Mouse (Mus musculus): ENCODE results near the gene Plcd3. TPM values are rescaled to one million over a fixed set of nuclear protein-coding genes. Genes with fewer than 3 reads are reported as not detected.

Gene Plcd3
- total and polyA plus RNA-seq, 3 experiments = 13.7 to 22.3 (median 14.0) TPM

DNA sequence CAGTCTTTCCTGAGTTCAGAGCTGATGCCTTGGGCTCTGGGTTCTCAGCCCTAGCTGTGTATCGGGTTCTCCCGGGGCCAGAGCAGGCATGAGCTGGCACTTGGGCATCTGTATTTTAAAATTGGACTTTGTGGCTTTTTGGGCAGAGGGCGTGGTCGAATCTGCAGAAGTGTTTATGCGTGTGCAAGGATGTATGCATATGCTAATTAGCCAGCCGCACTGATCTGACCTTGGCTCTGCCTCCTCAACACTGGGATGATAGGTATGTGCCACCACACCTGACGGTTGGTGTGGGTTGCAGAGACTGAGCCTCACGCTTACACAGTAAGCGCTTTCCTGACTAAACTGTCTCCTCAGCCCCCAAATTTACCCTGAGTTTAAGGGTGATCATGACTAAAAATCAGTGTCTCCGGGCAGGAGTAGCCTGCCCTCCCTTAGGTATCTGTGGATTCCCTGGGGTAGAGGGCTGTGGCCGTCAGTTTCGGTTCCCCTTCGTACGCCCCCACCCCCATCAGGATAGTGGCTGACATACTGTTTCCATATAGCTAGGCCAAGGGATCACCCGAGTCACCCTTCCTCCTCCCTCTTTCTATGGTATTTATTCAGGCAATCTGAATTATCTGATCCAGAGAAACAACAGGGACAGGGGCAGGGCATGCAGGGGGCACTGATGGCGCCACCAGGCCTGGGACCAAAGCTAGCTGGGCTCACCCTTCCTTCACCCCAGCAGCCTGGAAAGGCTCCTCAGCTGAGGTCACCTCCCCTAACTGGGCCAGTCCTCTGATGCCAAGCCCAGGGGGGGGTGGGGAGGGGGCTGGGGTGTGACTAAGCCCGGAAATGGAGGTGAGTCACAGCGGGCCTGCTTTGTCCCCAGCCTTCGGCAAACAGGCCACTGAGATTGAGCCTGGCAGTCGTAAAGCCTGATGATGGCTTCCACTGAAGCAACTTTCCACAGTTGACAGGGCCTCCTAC lies 7.3 kb downstream of the Plcd3 start:
- no peak for TF ChIP-seq CTCF (IDR thresholded peaks at IDR 0.05)
- no peak for TF ChIP-seq EP300 (IDR thresholded peaks at IDR 0.05; ENCODE audit: insufficient read depth, low read depth, low read length)
- no peak for TF ChIP-seq POLR2A (IDR thresholded peaks at IDR 0.05; ENCODE audit: insufficient read depth, low read depth, low read length)
- Histone ChIP-seq H3K4me1 (ENCODE audit: control insufficient read depth, insufficient read depth, low read length) (peaks cover 25% of the 10 kb centered on the region), H3K27me3 (ENCODE audit: control insufficient read depth, insufficient read depth, low read length) (no peaks in the 10 kb centered on the region), H3K27ac (peak overlapping the region; percentile 75), H3K79me2 (replicated peaks; ENCODE audit: control insufficient read depth, insufficient read depth, low read length) (no peaks in the 10 kb centered on the region), H3K4me3 (no peak overlapping the region), H3K36me3 (ENCODE audit: control insufficient read depth, insufficient read depth, low read length) (no peaks in the 10 kb centered on the region), H3K9ac (ENCODE audit: low read depth, low read length) (no peak overlapping the region)
- intact Hi-C loops (cut with DNase I) = no loop called here
- 58% methylated on average over 20 of the region's 20 CpGs for WGBS
- peak; percentile 56 to 70 for DNase-seq

DNA sequence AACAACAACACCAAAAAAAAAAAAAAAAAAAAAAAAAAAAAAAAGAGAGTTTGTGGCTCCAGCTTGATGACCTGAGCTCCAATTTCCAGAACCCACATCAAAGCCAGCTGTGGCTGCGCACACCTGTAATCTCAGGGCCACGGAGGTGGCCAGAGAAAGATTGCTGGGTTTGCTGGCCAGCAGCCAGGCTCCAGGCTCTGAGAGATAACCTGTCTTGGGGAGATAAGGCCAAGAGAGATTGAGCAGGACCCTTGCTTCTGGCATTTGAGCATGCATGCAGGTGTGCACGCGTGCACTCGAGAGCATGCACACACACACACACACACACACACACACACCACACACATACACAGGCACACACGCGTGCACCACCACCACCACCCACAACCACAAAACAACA lies 8.2 kb downstream of the Plcd3 start:
- no peaks in the 10 kb centered on the region for H3K27me3 ChIP-seq (ENCODE audit: control insufficient read depth, insufficient read depth, low read length)
- intact Hi-C loops (cut with DNase I) = no loop called here
- H3K79me2 ChIP-seq (replicated peaks; ENCODE audit: control insufficient read depth, insufficient read depth, low read length) = no peaks in the 10 kb centered on the region
- no peak overlapping the region for H3K4me3 ChIP-seq
- H3K4me1 ChIP-seq (ENCODE audit: control insufficient read depth, insufficient read depth, low read length) = peaks cover 23% of the 10 kb centered on the region
- 68% methylated on average over 7 of the region's 7 CpGs for WGBS
- TF ChIP-seq CTCF (IDR thresholded peaks at IDR 0.05) (no peak), EP300 (IDR thresholded peaks at IDR 0.05; ENCODE audit: insufficient read depth, low read depth, low read length) (no peak), POLR2A (IDR thresholded peaks at IDR 0.05; ENCODE audit: insufficient read depth, low read depth, low read length) (no peak)
- no peaks in the 10 kb centered on the region for H3K36me3 ChIP-seq (ENCODE audit: control insufficient read depth, insufficient read depth, low read length)
- H3K27ac ChIP-seq = no peak overlapping the region; the same call in 1 of the 2 replicates
- H3K9ac ChIP-seq (ENCODE audit: low read depth, low read length) = no peak overlapping the region
- no peak for DNase-seq

DNA sequence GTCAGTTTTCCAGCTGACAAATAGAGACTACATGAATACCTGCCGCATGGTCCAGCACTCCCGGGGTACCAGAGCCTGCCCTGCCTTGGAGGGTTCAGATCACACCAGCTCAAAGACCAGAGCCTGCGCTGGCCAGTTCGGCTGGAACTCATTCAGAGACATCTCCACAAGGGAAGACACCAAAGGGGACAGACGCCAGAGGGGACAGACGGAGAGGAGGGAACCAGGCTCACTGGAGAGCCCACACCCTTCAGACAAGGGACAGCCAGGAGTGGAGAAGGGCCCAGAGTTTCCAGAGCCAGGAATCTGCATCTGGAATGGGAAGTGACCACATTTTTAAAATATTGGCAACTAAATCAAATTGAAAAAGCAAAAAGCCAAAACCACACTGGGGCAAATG lies 19.8 kb downstream of the Plcd3 start:
- TF ChIP-seq EP300 (IDR thresholded peaks at IDR 0.05; ENCODE audit: insufficient read depth, low read depth, low read length) = no peak
- TF ChIP-seq POLR2A (IDR thresholded peaks at IDR 0.05; ENCODE audit: insufficient read depth, low read depth, low read length) = no peak
- TF ChIP-seq CTCF (IDR thresholded peaks at IDR 0.05) = no peak
- H3K36me3 ChIP-seq (ENCODE audit: control insufficient read depth, insufficient read depth, low read length) = no peaks in the 10 kb centered on the region
- H3K27ac ChIP-seq = no peak overlapping the region
- WGBS = 70% methylated on average over 6 of the region's 6 CpGs
- H3K27me3 ChIP-seq (ENCODE audit: control insufficient read depth, insufficient read depth, low read length) = no peaks in the 10 kb centered on the region
- intact Hi-C loops (cut with DNase I) = no loop called here
- no peak for DNase-seq
- no peak overlapping the region for H3K9ac ChIP-seq (ENCODE audit: low read depth, low read length)
- no peak overlapping the region for H3K4me3 ChIP-seq
- no peaks in the 10 kb centered on the region for H3K79me2 ChIP-seq (replicated peaks; ENCODE audit: control insufficient read depth, insufficient read depth, low read length)
- no peaks in the 10 kb centered on the region for H3K4me1 ChIP-seq (ENCODE audit: control insufficient read depth, insufficient read depth, low read length)

DNA sequence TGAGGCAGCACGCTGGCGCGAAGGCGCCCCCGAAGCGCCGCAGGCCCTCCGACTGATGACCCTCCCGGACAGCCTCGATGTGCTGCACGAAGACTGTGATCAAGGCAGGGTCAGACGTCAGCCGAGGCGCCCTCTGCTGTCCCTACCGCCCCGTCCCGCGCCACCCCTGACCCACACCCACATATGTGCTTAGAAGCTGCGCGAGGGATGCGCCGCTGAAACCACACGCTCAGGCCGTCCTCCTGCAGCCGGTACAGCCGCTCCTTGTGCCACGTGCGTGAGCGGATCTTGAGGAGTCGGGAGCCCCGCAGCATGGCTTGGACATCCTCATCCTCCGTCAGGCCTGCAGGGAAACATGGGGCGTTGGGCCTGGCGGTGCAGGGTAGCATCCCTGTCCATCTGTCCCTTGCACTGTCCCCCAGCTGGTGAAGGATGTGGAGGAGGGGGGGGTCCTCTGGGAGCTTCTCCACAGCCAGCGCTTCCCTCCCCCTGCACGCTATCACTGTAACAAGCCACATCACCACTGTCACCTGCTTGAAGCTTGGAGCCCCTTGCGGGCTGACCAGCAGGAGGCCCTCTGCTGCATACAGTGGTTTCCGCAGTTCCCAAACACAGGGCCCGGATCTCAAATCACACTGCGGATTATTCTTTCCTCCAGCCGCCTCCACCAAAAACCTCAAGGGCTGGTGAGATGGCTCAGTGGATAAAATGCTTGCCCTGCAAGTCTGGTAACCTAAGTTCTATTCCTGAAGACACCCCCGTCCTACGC lies 21.0 kb downstream of the Plcd3 start:
- intact Hi-C loops (cut with DNase I) = no loop called here
- no peak overlapping the region for H3K9ac ChIP-seq (ENCODE audit: low read depth, low read length)

DNA sequence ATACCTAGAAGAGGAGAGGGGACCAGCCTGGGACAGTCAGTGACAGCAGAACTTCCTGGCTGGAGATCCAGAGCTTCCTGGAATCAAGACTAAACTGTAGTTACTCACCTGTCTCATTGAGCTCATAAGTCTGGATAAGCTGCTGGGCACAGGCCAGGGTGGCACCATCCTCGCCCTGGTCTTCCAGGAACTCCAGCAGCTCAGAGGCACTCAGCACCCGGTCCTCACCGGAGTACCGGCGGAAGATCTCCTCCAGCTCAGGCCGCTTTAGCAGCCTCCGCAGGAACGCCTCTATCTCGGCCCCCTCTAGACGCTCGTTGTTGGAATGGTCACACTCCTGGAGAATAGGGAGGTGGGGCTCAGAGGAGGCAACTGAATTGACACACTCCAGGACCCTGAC lies 23.3 kb downstream of the Plcd3 start:
- Histone ChIP-seq H3K27ac (no peak overlapping the region), H3K36me3 (ENCODE audit: control insufficient read depth, insufficient read depth, low read length) (no peaks in the 10 kb centered on the region; the same call in 1 of the 2 replicates), H3K27me3 (ENCODE audit: control insufficient read depth, insufficient read depth, low read length) (no peaks in the 10 kb centered on the region), H3K4me1 (ENCODE audit: control insufficient read depth, insufficient read depth, low read length) (peaks cover 3% of the 10 kb centered on the region), H3K4me3 (no peak overlapping the region), H3K9ac (ENCODE audit: low read depth, low read length) (no peak overlapping the region), H3K79me2 (replicated peaks; ENCODE audit: control insufficient read depth, insufficient read depth, low read length) (no peaks in the 10 kb centered on the region)
- TF ChIP-seq EP300 (IDR thresholded peaks at IDR 0.05; ENCODE audit: insufficient read depth, low read depth, low read length) = no peak
- no peak for TF ChIP-seq CTCF (IDR thresholded peaks at IDR 0.05)
- no peak for TF ChIP-seq POLR2A (IDR thresholded peaks at IDR 0.05; ENCODE audit: insufficient read depth, low read depth, low read length)
- no peak for DNase-seq
- 78% methylated on average over 11 of the region's 11 CpGs for WGBS
- intact Hi-C loops (cut with DNase I) = no loop called here

More for the DNA sequence above, 21.0 kb downstream of the Plcd3 start:
- no peaks in the 10 kb centered on the region; the same call in 1 of the 2 replicates for H3K36me3 ChIP-seq (ENCODE audit: control insufficient read depth, insufficient read depth, low read length)
- no peaks in the 10 kb centered on the region for H3K79me2 ChIP-seq (replicated peaks; ENCODE audit: control insufficient read depth, insufficient read depth, low read length)
- WGBS = 44% methylated on average over 43 of the region's 43 CpGs
- H3K4me3 ChIP-seq = no peak overlapping the region
- peaks cover 3% of the 10 kb centered on the region for H3K4me1 ChIP-seq (ENCODE audit: control insufficient read depth, insufficient read depth, low read length)
- no peak overlapping the region for H3K27ac ChIP-seq
- no peak for DNase-seq
- TF ChIP-seq POLR2A (IDR thresholded peaks at IDR 0.05; ENCODE audit: insufficient read depth, low read depth, low read length) (no peak), CTCF (IDR thresholded peaks at IDR 0.05) (no peak), EP300 (IDR thresholded peaks at IDR 0.05; ENCODE audit: insufficient read depth, low read depth, low read length) (no peak)
- H3K27me3 ChIP-seq (ENCODE audit: control insufficient read depth, insufficient read depth, low read length) = no peaks in the 10 kb centered on the region
